Mouse (Mus musculus) olfactory bulb, adult 2 months (tissue): ENCODE results near the gene Gm21750.

Experiments used
- CTCF ChIP-seq: fragments of 200-500 bp; IDR thresholded peaks from 2 replicates; pipeline ENCODE4 v1.5.1; 2012; ENCODE audit warnings: low read depth, mild to moderate bottlenecking, low read length, moderate library complexity; ENCODE audit not compliant: insufficient read depth
- POLR2A ChIP-seq: fragments of 200-500 bp; IDR thresholded peaks from 2 replicates; pipeline ENCODE4 v1.6.1; 2012; ENCODE audit warnings: mild to moderate bottlenecking, low read depth, low read length, moderate library complexity; ENCODE audit not compliant: insufficient read depth

- TF ChIP-seq POLR2A (no peak), CTCF (no peak)
These were observed 27.4 kb downstream of the Gm21750 start for GRCm38 (mm10) chr14:73688427-73688826.
